Mouse (Mus musculus) limb, embryonic 14.5 days (tissue): Measurements from ENCODE around the gene Ccdc91. TPM values are rescaled to one million over a fixed set of nuclear protein-coding genes. Genes with fewer than 3 reads are reported as not detected.

ENCODE experiments used
- ATAC-seq: fragments of 200-750 bp; cut with Nextera tagmentation; 2 replicates; pipeline ENCODE4 v1.8.0; 2017; ENCODE audit warnings: low read depth, moderate number of reproducible peaks, moderate TSS enrichment; ENCODE audit not compliant: low FRiP score
- DNase-seq: peaks from one replicate; pipeline ENCODE4 v3.0.0-alpha.2; 2015; ENCODE audit warnings: low spot score
- H3K27ac ChIP-seq: fragments of 300-500 bp; sonication (generic); replicated peaks from 2 replicates; pipeline ENCODE4 v1.5.1; 2014; ENCODE audit warnings: low read depth, mild to moderate bottlenecking, low read length, moderate library complexity, mixed read lengths
- H3K27me3 ChIP-seq: fragments of 300-500 bp; sonication (generic); 2 replicates; pipeline ENCODE4 v1.6.1; 2014; ENCODE audit warnings: low read length, mixed read lengths; ENCODE audit not compliant: control insufficient read depth, insufficient read depth
- H3K36me3 ChIP-seq: fragments of 300-500 bp; sonication (generic); 2 replicates; pipeline ENCODE4 v1.6.1; 2014; ENCODE audit warnings: mild to moderate bottlenecking, low read length, moderate library complexity, mixed read lengths; ENCODE audit not compliant: control insufficient read depth, insufficient read depth
- H3K4me1 ChIP-seq: fragments of 300-500 bp; sonication (generic); 2 replicates; pipeline ENCODE4 v1.6.1; 2014; ENCODE audit warnings: antibody characterized with exemption, low read length, mixed read lengths; ENCODE audit not compliant: control insufficient read depth, insufficient read depth
- H3K4me2 ChIP-seq: fragments of 300-500 bp; sonication (generic); replicated peaks from 2 replicates; pipeline ENCODE4 v1.6.1; 2014; ENCODE audit warnings: low read depth, mild to moderate bottlenecking, low read length, moderate library complexity; ENCODE audit not compliant: severe bottlenecking
- H3K4me3 ChIP-seq: fragments of 300-500 bp; sonication (generic); replicated peaks from 2 replicates; pipeline ENCODE4 v1.5.1; 2014; ENCODE audit warnings: low read length
- H3K9ac ChIP-seq: fragments of 300-500 bp; sonication (generic); 2 replicates; pipeline ENCODE4 v1.6.1; 2014; ENCODE audit warnings: mild to moderate bottlenecking, low read depth, low read length, moderate library complexity; ENCODE audit not compliant: severe bottlenecking
- H3K9me3 ChIP-seq: fragments of 300-500 bp; sonication (generic); 2 replicates; pipeline ENCODE4 v1.6.1; 2016; ENCODE audit warnings: low read length; ENCODE audit not compliant: control insufficient read depth
- POLR2A ChIP-seq: fragments of 200-500 bp; IDR thresholded peaks from 2 replicates; pipeline ENCODE4 v1.8.0; 2012; ENCODE audit warnings: inconsistent platforms, mild to moderate bottlenecking, moderate library complexity, borderline replicate concordance; ENCODE audit not compliant: insufficient read depth, insufficient read length; ENCODE audit errors: extremely low read depth
- WGBS: fragments of 180-500 bp; shearing (Covaris S2); extraction: QIAGEN DNeasy Blood & Tissue Kit; methylation state at CpG from one replicate; pipeline ENCODE4 v1.1.7; 2014; 5-methylcytosine and 5-hydroxymethylcytosine counted together
- polyA plus RNA-seq, 2 experiments: library from polyadenylated mRNA; depleted of rRNA in 1 of 2; stranded (reverse) in 1 of 2; unstranded in 1 of 2; fragments of >200 nt; fragmentation: Nextera tagmentation in 1 of 2; extraction: Ambion mirVana in 1 of 2; gene quantifications; 2 replicates each; pipeline versions ENCODE4 v1.2.1 to v1.2.3; 2012 to 2014

Gene Ccdc91
- polyA plus RNA-seq, 2 experiments, result 16.5 to 21.0 TPM

GRCm38 (mm10) chr6:147646401-147646968 lies 170.9 kb downstream of the Ccdc91 start:
- TF ChIP-seq POLR2A, result no peak
- H3K27ac ChIP-seq, result no peak overlapping the region
- no peak for DNase-seq

DNA sequence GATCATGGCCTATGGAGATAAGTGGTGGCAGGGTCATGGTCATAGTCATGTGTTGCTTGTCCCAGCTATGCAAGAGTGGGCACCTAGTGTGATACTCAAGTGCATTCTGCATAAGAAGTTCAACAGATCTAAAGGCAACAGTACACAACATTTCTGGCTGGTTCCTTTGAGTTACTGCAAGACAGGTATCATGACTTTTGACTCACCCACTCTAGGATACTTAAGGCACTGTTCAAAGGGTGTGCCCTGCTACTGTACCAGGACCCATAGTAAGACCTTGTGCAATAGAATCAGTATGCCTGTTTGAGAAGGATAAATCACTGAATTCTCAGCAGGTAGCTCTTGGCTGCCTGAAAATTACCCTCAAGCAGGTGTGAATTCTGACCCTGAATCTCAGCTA lies 182.4 kb downstream of the Ccdc91 start:
- no peak overlapping the region for H3K27ac ChIP-seq
- ATAC-seq (no peak), DNase-seq (no peak)
- no peaks in the 10 kb centered on the region for H3K27me3 ChIP-seq
- no peak overlapping the region for H3K4me3 ChIP-seq
- H3K36me3 ChIP-seq, result no peaks in the 10 kb centered on the region
- TF ChIP-seq POLR2A, result no peak
- no peaks in the 10 kb centered on the region for H3K4me1 ChIP-seq
- no peak overlapping the region for H3K9ac ChIP-seq
- no peaks in the 10 kb centered on the region for H3K9me3 ChIP-seq
- H3K4me2 ChIP-seq, result no peak overlapping the region

More at GRCm38 (mm10) chr6:147646401-147646968, 170.9 kb downstream of the Ccdc91 start:
- H3K9me3 ChIP-seq, result no peaks in the 10 kb centered on the region
- no peak overlapping the region for H3K4me3 ChIP-seq
- no peaks in the 10 kb centered on the region for H3K27me3 ChIP-seq
- no peak overlapping the region for H3K4me2 ChIP-seq
- H3K36me3 ChIP-seq, result no peaks in the 10 kb centered on the region
- whole genome bisulfite sequencing, result 59% methylated on average over 11 of the region's 11 CpGs
- ATAC-seq, result no peak
- H3K4me1 ChIP-seq, result no peaks in the 10 kb centered on the region
- no peak overlapping the region for H3K9ac ChIP-seq

GRCm38 (mm10) chr6:147660718-147661117 lies 185.1 kb downstream of the Ccdc91 start:
- Histone ChIP-seq H3K36me3 (no peaks in the 10 kb centered on the region), H3K4me1 (no peaks in the 10 kb centered on the region), H3K9ac (no peak overlapping the region), H3K4me2 (no peak overlapping the region), H3K27me3 (no peaks in the 10 kb centered on the region), H3K9me3 (no peaks in the 10 kb centered on the region), H3K27ac (no peak overlapping the region), H3K4me3 (no peak overlapping the region)
- WGBS, result 66% methylated on average over 1 of the region's 1 CpGs
- DNase-seq, result no peak
- no peak for TF ChIP-seq POLR2A
- ATAC-seq, result no peak

- DNase-seq, result no peak
- no peaks in the 10 kb centered on the region for H3K4me1 ChIP-seq
- H3K36me3 ChIP-seq, result no peaks in the 10 kb centered on the region
- H3K4me3 ChIP-seq, result no peak overlapping the region
- TF ChIP-seq POLR2A, result no peak
- H3K27me3 ChIP-seq, result no peaks in the 10 kb centered on the region
- no peak overlapping the region for H3K4me2 ChIP-seq
- H3K9ac ChIP-seq, result no peak overlapping the region
- H3K27ac ChIP-seq, result no peak overlapping the region
- no peak for ATAC-seq
- whole genome bisulfite sequencing, result 61% methylated on average over 4 of the region's 4 CpGs
- H3K9me3 ChIP-seq, result no peaks in the 10 kb centered on the region
Measured at GRCm38 (mm10) chr6:147661841-147662240, 186.2 kb downstream of the Ccdc91 start.

GRCm38 (mm10) chr6:147662610-147663009 lies 187.0 kb downstream of the Ccdc91 start:
- H3K27ac ChIP-seq, result no peak overlapping the region
- no peaks in the 10 kb centered on the region for H3K4me1 ChIP-seq
- H3K27me3 ChIP-seq, result no peaks in the 10 kb centered on the region
- no peak overlapping the region for H3K4me2 ChIP-seq
- no peaks in the 10 kb centered on the region for H3K36me3 ChIP-seq
- no peak overlapping the region for H3K9ac ChIP-seq
- H3K9me3 ChIP-seq, result no peaks in the 10 kb centered on the region
- no peak for DNase-seq
- TF ChIP-seq POLR2A, result no peak
- H3K4me3 ChIP-seq, result no peak overlapping the region
- 70% methylated on average over 2 of the region's 2 CpGs for WGBS
- ATAC-seq, result no peak

- ATAC-seq (no peak), DNase-seq (peak; percentile 45)
- Histone ChIP-seq H3K36me3 (no peaks in the 10 kb centered on the region), H3K9ac (no peak overlapping the region), H3K4me1 (no peaks in the 10 kb centered on the region), H3K27ac (no peak overlapping the region), H3K27me3 (no peaks in the 10 kb centered on the region), H3K4me3 (no peak overlapping the region), H3K4me2 (no peak overlapping the region), H3K9me3 (no peaks in the 10 kb centered on the region)
- TF ChIP-seq POLR2A, result no peak
- 48% methylated on average over 3 of the region's 3 CpGs for WGBS
Measured at GRCm38 (mm10) chr6:147664339-147664738, 188.7 kb downstream of the Ccdc91 start.
